Mouse (Mus musculus) kidney, adult 2 months (tissue): ENCODE measurements around the gene Insrr.

Source experiments
- CTCF ChIP-seq: fragments of 200-500 bp; conservative IDR thresholded peaks from 2 replicates; pipeline ENCODE4 v1.5.1; 2011; ENCODE audit warnings: low read depth, mild to moderate bottlenecking, control low read depth, low read length, moderate library complexity, mixed read lengths; ENCODE audit not compliant: insufficient read depth, insufficient read length
- POLR2A ChIP-seq: fragments of 200-500 bp; IDR thresholded peaks from one replicate; pipeline ENCODE4 v1.6.1; 2011; ENCODE audit warnings: low read depth, low read length, control low read depth

GRCm38 (mm10) chr3:87785156-87785555 lies 11.6 kb upstream of the Insrr start:
- TF ChIP-seq POLR2A (no peak), CTCF (no peak)
